Mouse (Mus musculus) erythroblast, adult 5-6 weeks (primary cell): Measurements from ENCODE around the gene Slc6a12. TPM values are rescaled to one million over a fixed set of nuclear protein-coding genes. Genes with fewer than 3 reads are reported as not detected.
A peak's percentile ranks its signal among the peaks of the same experiment; 100 is the strongest.

ENCODE experiments used
- ATAC-seq: replicated peaks from 2 replicates; pipeline ENCODE4 v1.8.0; 2016; ENCODE audit warnings: moderate number of reproducible peaks, mild to moderate bottlenecking, moderate TSS enrichment, inconsistent platforms; ENCODE audit not compliant: poor library complexity, low FRiP score, severe bottlenecking
- total RNA-seq, 2 experiments: library from RNA; stranded (forward) in 1 of 2; stranded (reverse) in 1 of 2; fragments of 150-400 nt in 1 of 2; fragments of 200-764, 138-1000 nt in 1 of 2; gene quantifications; 2 replicates each; pipeline versions ENCODE4 v1.2.3 to v1.2.4; 2015 to 2017; ENCODE audit warnings: low replicate concordance in 2 of 2

Gene Slc6a12
- total RNA-seq (2015; ENCODE audit: low replicate concordance) (0.63 and 1.7 TPM in 2 replicates), total RNA-seq (2017; ENCODE audit: low replicate concordance) (1.9 and 3.2 TPM in 2 replicates)

GRCm38 (mm10) chr6:121343026-121343770 lies at the start of gene Slc6a12:
Slc6a12 (plus strand) TSS chr6:121343076.
- no peak for ATAC-seq

- ATAC-seq: no peak
Measured at GRCm38 (mm10) chr6:121299317-121299716, 43.6 kb upstream of the Slc6a12 start.

- no peak for ATAC-seq
Measured at GRCm38 (mm10) chr6:121299954-121300353, 42.9 kb upstream of the Slc6a12 start, which contains the start of gene Slc6a13. Slc6a13 (plus strand) TSS chr6:121300227.

GRCm38 (mm10) chr6:121300504-121300903 lies 42.4 kb upstream of the Slc6a12 start:
- ATAC-seq: no peak

GRCm38 (mm10) chr6:121303466-121304220 lies 39.2 kb upstream of the Slc6a12 start:
- ATAC-seq: no peak

- no peak for ATAC-seq
Measured at GRCm38 (mm10) chr6:121304630-121305029, 38.2 kb upstream of the Slc6a12 start.

GRCm38 (mm10) chr6:121305571-121305970 lies 37.3 kb upstream of the Slc6a12 start:
- ATAC-seq: no peak

GRCm38 (mm10) chr6:121310984-121311383 lies 31.9 kb upstream of the Slc6a12 start:
- ATAC-seq: no peak

DNA sequence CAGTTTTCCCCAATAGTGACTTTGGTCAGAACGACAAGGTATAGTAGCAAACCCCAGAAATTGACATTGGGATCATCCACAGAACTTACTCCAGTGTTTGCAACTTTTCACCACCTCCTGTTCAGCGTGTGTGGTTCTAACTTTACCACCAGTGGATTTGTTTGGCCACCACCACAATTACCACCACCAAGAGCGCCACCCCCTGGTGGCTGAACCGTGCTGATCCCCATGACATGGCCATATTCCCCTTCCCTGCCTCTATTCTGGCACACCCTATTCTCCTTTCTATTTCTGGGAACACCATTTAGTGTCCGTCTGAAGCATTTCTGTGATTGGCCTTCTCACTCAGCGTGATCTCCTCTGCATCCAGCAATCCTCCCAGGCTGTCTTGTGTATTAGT lies 23.8 kb upstream of the Slc6a12 start:
- no peak for ATAC-seq

DNA sequence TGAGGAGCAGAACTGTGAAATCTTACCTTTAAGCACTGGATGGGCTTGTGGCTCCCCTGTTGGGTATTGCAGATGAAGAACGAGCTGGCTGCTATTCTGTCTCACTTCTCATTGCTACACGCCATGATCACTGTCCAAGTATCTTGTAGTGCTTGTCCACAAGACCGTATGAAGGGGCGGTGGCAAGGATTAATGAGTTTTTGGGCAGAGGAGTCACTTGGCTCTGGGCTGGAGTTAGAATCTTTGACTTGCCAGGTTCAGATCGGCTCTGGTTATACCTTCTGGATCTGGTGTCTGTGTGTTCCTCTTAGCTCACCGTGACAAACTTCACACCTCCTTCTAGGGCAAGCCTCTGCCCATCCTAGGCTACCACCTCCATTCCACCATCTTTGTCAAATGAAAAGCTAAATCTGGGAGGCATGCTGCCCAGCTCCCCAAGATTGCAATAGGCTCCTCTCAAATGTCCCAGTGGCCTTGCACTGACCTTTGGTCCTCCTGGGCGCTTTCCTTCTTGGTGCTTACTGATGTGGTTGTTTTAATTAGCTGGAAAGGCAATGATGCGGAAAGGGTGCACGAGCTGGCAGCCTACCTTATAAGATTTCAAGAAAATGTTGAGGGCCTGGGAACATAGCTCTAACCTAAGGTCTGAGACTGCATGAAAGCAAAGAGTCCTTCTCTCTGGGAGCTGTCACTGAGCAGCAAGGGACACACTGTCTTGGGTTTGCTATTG lies 20.3 kb upstream of the Slc6a12 start:
- ATAC-seq: no peak

DNA sequence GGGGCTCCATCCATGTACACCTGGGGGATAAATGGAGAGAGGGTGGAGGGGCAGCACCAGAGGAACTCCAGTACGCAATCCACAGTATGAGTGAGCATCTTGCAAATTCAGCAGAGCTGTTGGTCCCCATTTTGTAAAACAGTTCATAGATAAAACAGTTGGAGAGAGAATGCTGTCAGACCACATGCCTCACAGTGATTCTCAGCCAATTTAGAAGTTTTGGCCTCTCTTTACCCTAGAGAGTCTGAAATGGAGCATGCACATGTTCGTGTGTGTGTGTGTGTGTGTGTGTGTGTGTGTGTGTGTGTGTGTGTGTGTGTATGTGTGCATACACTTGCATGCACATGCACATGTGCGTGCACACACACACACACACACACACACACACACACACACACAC lies 17.6 kb upstream of the Slc6a12 start:
- ATAC-seq: no peak

GRCm38 (mm10) chr6:121325740-121326139 lies 17.1 kb upstream of the Slc6a12 start:
- ATAC-seq: no peak

DNA sequence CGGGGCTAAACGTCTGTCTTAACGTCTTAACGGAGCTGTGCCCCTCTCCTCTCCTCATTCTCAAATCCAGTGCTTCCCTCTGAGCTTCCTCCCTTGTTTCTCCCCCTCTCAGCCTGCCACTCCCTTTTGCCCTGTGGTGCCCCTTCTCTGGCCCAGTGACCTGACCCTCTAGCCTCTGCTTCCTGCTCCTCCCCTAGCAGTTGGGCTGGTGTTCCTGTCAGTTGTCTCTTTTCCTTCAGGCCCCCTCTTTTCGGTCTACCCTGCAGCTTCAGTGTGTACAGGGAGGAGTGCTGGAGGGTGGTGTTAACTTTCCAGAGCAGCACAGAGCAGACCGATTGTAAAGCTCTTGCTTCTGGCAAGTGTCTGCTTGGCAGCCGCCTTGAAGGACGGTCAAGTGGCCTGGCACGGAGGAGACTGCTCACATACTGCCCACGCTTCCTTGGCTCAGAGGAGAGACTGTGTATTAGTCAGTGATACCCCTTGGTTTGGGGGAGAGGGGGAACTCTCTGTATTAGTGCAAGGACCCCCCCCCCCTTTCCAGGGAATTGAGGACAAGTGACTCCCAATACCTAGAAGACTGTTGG lies 16.3 kb upstream of the Slc6a12 start:
- ATAC-seq: no peak

- no peak for ATAC-seq
Measured at GRCm38 (mm10) chr6:121328417-121328884, 14.4 kb upstream of the Slc6a12 start.

DNA sequence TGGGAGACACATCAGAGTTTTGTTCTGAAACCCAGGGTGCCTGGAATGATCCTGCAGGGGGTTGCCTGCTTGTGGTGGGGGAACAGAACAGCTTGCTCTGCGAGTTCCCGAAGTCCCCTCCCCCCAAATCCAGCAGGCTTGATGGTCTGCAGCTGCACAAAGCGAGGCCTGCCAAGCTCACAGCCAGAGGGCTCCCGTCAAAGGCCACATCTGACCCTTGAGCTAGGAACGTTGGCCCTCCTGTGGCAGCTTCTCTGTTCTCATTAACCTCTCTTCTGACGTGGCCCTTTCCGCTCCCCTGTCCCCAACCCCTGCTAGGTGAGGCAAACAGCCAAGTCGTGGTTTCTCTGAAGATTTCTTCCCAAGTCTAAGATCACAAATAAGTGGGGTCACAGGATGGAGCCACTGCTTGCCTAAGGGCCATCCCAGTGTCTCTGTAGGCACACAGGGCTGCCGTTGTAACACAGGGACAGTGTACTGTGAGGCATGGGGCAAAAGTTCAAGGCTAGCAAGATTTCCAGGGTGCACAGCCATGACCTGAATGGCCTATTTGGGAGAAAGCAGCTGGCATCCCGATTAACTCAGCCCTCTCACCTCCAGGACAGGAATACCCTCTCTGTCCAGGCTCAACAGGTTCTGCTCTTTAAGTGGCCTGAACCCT lies 12.9 kb upstream of the Slc6a12 start:
- ATAC-seq: no peak

GRCm38 (mm10) chr6:121335841-121336240 lies 7.0 kb upstream of the Slc6a12 start:
- no peak for ATAC-seq

GRCm38 (mm10) chr6:121336558-121336957 lies 6.3 kb upstream of the Slc6a12 start:
- ATAC-seq: peak; percentile 88

DNA sequence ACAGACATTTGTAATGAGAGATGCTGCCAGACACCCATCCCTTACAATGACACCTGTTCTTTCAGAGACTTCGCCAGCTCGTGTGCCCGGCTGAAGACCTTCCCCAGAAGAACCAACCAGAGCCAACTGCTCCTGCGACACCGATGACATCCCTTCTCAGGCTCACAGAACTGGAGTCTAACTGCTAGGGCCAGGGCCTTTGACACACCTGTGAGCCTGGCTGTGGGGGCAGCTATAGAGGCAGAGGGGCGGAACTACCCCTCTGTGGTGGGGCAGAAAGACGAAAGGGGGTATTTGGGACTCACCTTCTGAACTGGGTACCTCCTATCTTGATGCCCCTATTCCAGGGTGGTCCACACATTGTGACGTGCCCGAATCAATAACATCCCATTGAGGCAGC lies 5.6 kb upstream of the Slc6a12 start:
- no peak for ATAC-seq

GRCm38 (mm10) chr6:121337770-121338518 lies 4.9 kb upstream of the Slc6a12 start:
- peak; percentile 71 for ATAC-seq
